Mouse (Mus musculus) CH12.LX (cell line): Measurements from ENCODE around the gene Hba-a1. TPM values are rescaled to one million over a fixed set of nuclear protein-coding genes. Genes with fewer than 3 reads are reported as not detected.
A peak's percentile ranks its signal among the peaks of the same experiment; 100 is the strongest.

Source experiments
- DNase-seq: peaks from one replicate; pipeline ENCODE4 v3.0.0-alpha.2; 2013; ENCODE audit errors: extremely low read depth
- H3K27ac ChIP-seq: 2 replicates; pipeline ENCODE4 v1.5.1; 2012; ENCODE audit warnings: low read depth, mild to moderate bottlenecking, control low read depth, moderate library complexity; ENCODE audit not compliant: insufficient read depth
- H3K27me3 ChIP-seq: replicated peaks from 2 replicates; pipeline ENCODE3; 2012; ENCODE audit warnings: inconsistent platforms
- H3K36me3 ChIP-seq, 2 experiments: replicated peaks in 1 of 2; 2 replicates each; pipeline versions ENCODE3 to v1.6.1; 2012; ENCODE audit warnings: inconsistent platforms in 1 of 2, low read length in 1 of 2, mild to moderate bottlenecking in 1 of 2, mixed read lengths in 1 of 2, moderate library complexity in 1 of 2; ENCODE audit not compliant: control insufficient read depth in 1 of 2, insufficient read depth in 1 of 2
- H3K4me1 ChIP-seq, 2 experiments: 2 replicates each; pipeline ENCODE4 v1.6.1; 2012; ENCODE audit warnings: inconsistent platforms in 1 of 2, moderate library complexity in 1 of 2; ENCODE audit not compliant: insufficient read depth in 2 of 2, control insufficient read depth in 1 of 2
- H3K4me2 ChIP-seq: 2 replicates; pipeline ENCODE4 v1.6.1; 2012; ENCODE audit warnings: low read depth, mild to moderate bottlenecking, control low read depth; ENCODE audit not compliant: poor library complexity, insufficient read depth, severe bottlenecking
- H3K4me3 ChIP-seq, 3 experiments: fragments of 150-350 bp in 1 of 3; sonication (generic) in 1 of 3; replicated peaks in 1 of 3; 2 replicates each; pipeline versions ENCODE3 to v1.5.1; 2011 to 2012; ENCODE audit warnings: low read depth in 2 of 3, low read length in 2 of 3, mild to moderate bottlenecking in 2 of 3, moderate library complexity in 2 of 3, control low read depth in 1 of 3, improper control_type of control experiment in 1 of 3, inconsistent platforms in 1 of 3, mixed read lengths in 1 of 3; ENCODE audit not compliant: poor library complexity in 1 of 3
- H3K79me2 ChIP-seq: replicated peaks from 2 replicates; pipeline ENCODE4 v1.6.1; 2012; ENCODE audit warnings: mild to moderate bottlenecking, moderate library complexity; ENCODE audit not compliant: control insufficient read depth, poor library complexity, insufficient read depth, severe bottlenecking; ENCODE audit errors: extremely low read depth
- H3K9ac ChIP-seq: 2 replicates; pipeline ENCODE4 v1.6.1; 2012; ENCODE audit warnings: low read depth, mild to moderate bottlenecking, control low read depth, moderate library complexity; ENCODE audit not compliant: insufficient read depth
- H3K9me3 ChIP-seq: replicated peaks from 2 replicates; pipeline ENCODE3; 2012; ENCODE audit warnings: low read length, inconsistent platforms, mixed read lengths
- ETS1 ChIP-seq: conservative IDR thresholded peaks from 2 replicates; pipeline ENCODE4 v1.6.1; 2012; ENCODE audit warnings: low read depth, mild to moderate bottlenecking, inconsistent platforms, low read length, improper control_type of control experiment, moderate library complexity
- GABPA ChIP-seq: IDR thresholded peaks from 2 replicates; pipeline ENCODE4 v1.6.1; 2012; ENCODE audit warnings: low read depth, low read length, improper control_type of control experiment, inconsistent platforms; ENCODE audit not compliant: insufficient replicate concordance
- JUN ChIP-seq: IDR thresholded peaks from 2 replicates; pipeline ENCODE4 v1.6.1; 2011; ENCODE audit warnings: low read depth, mild to moderate bottlenecking, low read length, improper control_type of control experiment, moderate library complexity; ENCODE audit not compliant: insufficient read depth
- JUND ChIP-seq: conservative IDR thresholded peaks from 2 replicates; pipeline ENCODE4 v1.6.1; 2011; ENCODE audit warnings: low read depth, low read length, improper control_type of control experiment
- KAT2A ChIP-seq: IDR thresholded peaks from 2 replicates; pipeline ENCODE4 v1.6.1; 2012; ENCODE audit warnings: low read length, improper control_type of control experiment, inconsistent platforms; ENCODE audit not compliant: insufficient replicate concordance
- MAZ ChIP-seq: IDR thresholded peaks from 2 replicates; pipeline ENCODE4 v1.6.1; 2012; ENCODE audit warnings: low read depth, mild to moderate bottlenecking, inconsistent platforms, low read length, improper control_type of control experiment, moderate library complexity
- NELFE ChIP-seq: IDR thresholded peaks from 2 replicates; pipeline ENCODE4 v1.6.1; 2011; ENCODE audit warnings: low read depth, low read length, improper control_type of control experiment
- NRF1 ChIP-seq: IDR thresholded peaks from 2 replicates; pipeline ENCODE4 v1.6.1; 2014; ENCODE audit warnings: low read depth, mild to moderate bottlenecking, inconsistent platforms, low read length, improper control_type of control experiment, moderate library complexity
- PAX5 ChIP-seq: IDR thresholded peaks from 2 replicates; pipeline ENCODE4 v1.6.1; 2012; ENCODE audit warnings: low read length, inconsistent platforms, mixed read lengths
- POLR2AphosphoS2 ChIP-seq: IDR thresholded peaks from 2 replicates; pipeline ENCODE4 v1.6.1; 2011; ENCODE audit warnings: low read depth, low read length, improper control_type of control experiment
- RAD21 ChIP-seq: IDR thresholded peaks from 2 replicates; pipeline ENCODE4 v1.6.1; 2011; ENCODE audit warnings: low read depth, mild to moderate bottlenecking, low read length, improper control_type of control experiment, moderate library complexity
- USF2 ChIP-seq: conservative IDR thresholded peaks from 2 replicates; pipeline ENCODE4 v1.6.1; 2011; ENCODE audit warnings: low read depth, low read length, improper control_type of control experiment
- ZMIZ1 ChIP-seq: IDR thresholded peaks from 2 replicates; pipeline ENCODE4 v1.6.1; 2012; ENCODE audit warnings: low read depth, mild to moderate bottlenecking, inconsistent platforms, low read length, improper control_type of control experiment
- dilution Hi-C: fragments of 300-500 bp; cut with MboI; formaldehyde crosslinking; loops from 2 replicates; pipeline ENCODE4 v1.14.3; 2020; ENCODE audit warnings: low sequenced_read_pairs; ENCODE audit not compliant: extremely low pct_unique_long_range_greater_than_20kb, extremely low pct_ligation_motif_present
- in situ Hi-C: fragments of 300-500 bp; cut with MboI; formaldehyde crosslinking; loops from 3 replicates; pipeline ENCODE4 v1.14.3; 2019; ENCODE audit warnings: low sequenced_read_pairs, low pct_ligation_motif_present, low pct_unique_long_range_greater_than_20kb, mixed read lengths
- polyA plus RNA-seq: library from polyadenylated mRNA; unstranded; fragments of >175 nt; gene quantifications from 2 replicates; pipeline ENCODE4 v1.2.1, GENCODE M21; 2012; ENCODE audit warnings: low read depth; ENCODE audit not compliant: insufficient read length
- total RNA-seq, 2 experiments: library from RNA; depleted of rRNA; stranded (reverse); fragments of 300-350 nt in 1 of 2; fragments of >200 nt in 1 of 2; gene quantifications; 2 replicates each; pipeline ENCODE4 v1.2.3; 2012 to 2014

Gene Hba-a1
- total and polyA plus RNA-seq, 3 experiments = 4.7 to 5.2 (median 4.9) TPM

GRCm38 (mm10) chr11:32267188-32267884, 16.0 kb upstream of the Hba-a1 start, which contains the start of gene Nprl3 (continued):
- no peak for TF ChIP-seq JUND
- TF ChIP-seq NELFE = peak; percentile 99
- no peak; the same call in 1 of the 2 replicates for TF ChIP-seq GABPA
- TF ChIP-seq KAT2A = 0 out of 2 replicates have a peak, but pooled peaks have one; percentile 63
- no peak for TF ChIP-seq JUN
- TF ChIP-seq RAD21 = no peak
- no peak for TF ChIP-seq USF2

GRCm38 (mm10) chr11:32267964-32268363, 15.3 kb upstream of the Hba-a1 start:
- Histone ChIP-seq H3K9ac (peak overlapping the region; percentile 53), H3K9me3 (no peaks in the 10 kb centered on the region), H3K4me3 (peak overlapping the region; percentile 5 to 82 (median 54)), H3K27me3 (no peaks in the 10 kb centered on the region), H3K36me3 (peaks cover under 1 to 20% of the 10 kb centered on the region in 2 experiments), H3K27ac (no peak overlapping the region), H3K4me1 (peaks cover 17 to 58% of the 10 kb centered on the region in 2 experiments), H3K4me2 (peak overlapping the region; percentile 40), H3K79me2 (peaks cover 12% of the 10 kb centered on the region)
- in situ Hi-C loops = no loop called here
- no peak for DNase-seq
- TF ChIP-seq MAZ (0 out of 2 replicates have a peak, but pooled peaks have one; percentile 72), NRF1 (no peak)
- dilution Hi-C loops = no loop called here

- dilution Hi-C loops = no loop called here
- in situ Hi-C loops = no loop called here
- Histone ChIP-seq H3K9ac (no peak overlapping the region), H3K27me3 (no peaks in the 10 kb centered on the region), H3K9me3 (no peaks in the 10 kb centered on the region), H3K27ac (no peak overlapping the region), H3K4me1 (peaks cover 17 to 49% of the 10 kb centered on the region in 2 experiments), H3K4me2 (no peak overlapping the region), H3K79me2 (peaks cover 12% of the 10 kb centered on the region), H3K36me3 (peaks cover 0 to 11% of the 10 kb centered on the region in 2 experiments), H3K4me3 (no peak overlapping the region)
- TF ChIP-seq ZMIZ1 (no peak), ETS1 (no peak), PAX5 (no peak), POLR2AphosphoS2 (no peak)
- DNase-seq = no peak
These were observed 14.4 kb upstream of the Hba-a1 start for GRCm38 (mm10) chr11:32268952-32269351.
